Mouse (Mus musculus) myocyte (in vitro differentiated cells): ENCODE data around the gene Mns1. TPM values are rescaled to one million over a fixed set of nuclear protein-coding genes. Genes with fewer than 3 reads are reported as not detected.

ENCODE experiments used
- H3K27me3 ChIP-seq: one replicate; pipeline ENCODE4 v1.6.1; 2011; ENCODE audit not compliant: control insufficient read depth, insufficient read depth, insufficient read length
- H3K36me3 ChIP-seq: one replicate; pipeline ENCODE4 v1.6.1; 2011; ENCODE audit not compliant: control insufficient read depth, insufficient read depth
- H3K4me2 ChIP-seq: one replicate; pipeline ENCODE4 v1.6.1; 2011; ENCODE audit warnings: low read depth, control low read depth
- H3K4me3 ChIP-seq: one replicate; pipeline ENCODE4 v1.5.1; 2011; ENCODE audit warnings: mild to moderate bottlenecking, control low read depth, moderate library complexity
- H3K79me2 ChIP-seq: one replicate; pipeline ENCODE4 v1.6.1; 2011; ENCODE audit not compliant: control insufficient read depth, insufficient read depth
- H3ac ChIP-seq: one replicate; pipeline ENCODE4 v1.6.1; 2011; ENCODE audit not compliant: control insufficient read depth, insufficient read length
- CEBPB ChIP-seq: IDR thresholded peaks from 2 replicates; pipeline ENCODE4 v1.6.1; 2011; ENCODE audit warnings: mild to moderate bottlenecking, moderate library complexity; ENCODE audit not compliant: poor library complexity, insufficient read depth, severe bottlenecking
- E2F4 ChIP-seq: IDR thresholded peaks from one replicate; pipeline ENCODE4 v1.6.1; 2011; ENCODE audit warnings: mild to moderate bottlenecking, control low read depth, moderate library complexity; ENCODE audit not compliant: insufficient read depth
- MAX ChIP-seq: IDR thresholded peaks from one replicate; pipeline ENCODE4 v1.6.1; 2011; ENCODE audit warnings: low read depth, mild to moderate bottlenecking, control low read depth
- MYOD1 ChIP-seq, 3 experiments: IDR thresholded peaks; one replicate each; pipeline ENCODE4 v1.6.1; 2011; ENCODE audit warnings: control low read depth in 2 of 3, low read depth in 2 of 3, mild to moderate bottlenecking in 2 of 3, moderate library complexity in 1 of 3; ENCODE audit not compliant: insufficient read length in 2 of 3, control insufficient read depth in 1 of 3
- MYOG ChIP-seq, 3 experiments: IDR thresholded peaks; one replicate each; pipeline ENCODE4 v1.6.1; 2011; ENCODE audit warnings: control low read depth in 2 of 3, low read depth in 2 of 3, mild to moderate bottlenecking in 2 of 3; ENCODE audit not compliant: insufficient read length in 2 of 3, control insufficient read depth in 1 of 3, insufficient read depth in 1 of 3
- POLR2A ChIP-seq: IDR thresholded peaks from one replicate; pipeline ENCODE4 v1.6.1; 2011; ENCODE audit warnings: low read depth, mild to moderate bottlenecking, control low read depth, moderate library complexity; ENCODE audit not compliant: insufficient read length
- POLR2AphosphoS2 ChIP-seq: IDR thresholded peaks from one replicate; pipeline ENCODE4 v1.6.1; 2011; ENCODE audit warnings: low read depth, control low read depth; ENCODE audit not compliant: insufficient read length
- REST ChIP-seq: IDR thresholded peaks from one replicate; pipeline ENCODE4 v1.6.1; 2011; ENCODE audit warnings: mild to moderate bottlenecking, control low read depth, moderate library complexity; ENCODE audit not compliant: insufficient read depth, insufficient read length
- SRF ChIP-seq: IDR thresholded peaks from one replicate; pipeline ENCODE4 v1.6.1; 2011; ENCODE audit warnings: low read depth; ENCODE audit not compliant: control insufficient read depth, insufficient read length
- TCF12 ChIP-seq: IDR thresholded peaks from one replicate; pipeline ENCODE4 v1.6.1; 2011; ENCODE audit warnings: mild to moderate bottlenecking, control low read depth; ENCODE audit not compliant: poor library complexity, insufficient read depth, severe bottlenecking
- TCF3 ChIP-seq: IDR thresholded peaks from one replicate; pipeline ENCODE4 v1.6.1; 2011; ENCODE audit warnings: low read depth, control low read depth; ENCODE audit not compliant: insufficient read length
- USF1 ChIP-seq: IDR thresholded peaks from one replicate; pipeline ENCODE4 v1.6.1; 2011; ENCODE audit warnings: low read depth, mild to moderate bottlenecking, control low read depth, moderate library complexity
- polyA plus RNA-seq: library from polyadenylated mRNA; unstranded; fragments of >200 nt; fragmentation: generic; extraction: Trizol; gene quantifications from one replicate; pipeline ENCODE4 v1.2.1, GENCODE M21; 2012; ENCODE audit warnings: missing spikeins

The Mns1 gene
- polyA plus RNA-seq, 1 experiment: 0.62 TPM

- Histone ChIP-seq H3K79me2 (no peaks in the 10 kb centered on the region), H3K36me3 (no peaks in the 10 kb centered on the region)
These were observed 30.0 kb downstream of the Mns1 start for GRCm38 (mm10) chr9:72467551-72468407.

GRCm38 (mm10) chr9:72468616-72469015 is 30.8 kb downstream of the Mns1 start:
- no peak overlapping the region for H3K4me2 ChIP-seq
- TF ChIP-seq CEBPB: no peak
- no peak for TF ChIP-seq POLR2A
- no peak for TF ChIP-seq MAX
- TF ChIP-seq MYOD1 (IDR thresholded peaks at IDR 0.05; ENCODE audit: control insufficient read depth in 1 of 3, insufficient read length in 2 of 3, low read depth in 2 of 3): no peak
- TF ChIP-seq POLR2AphosphoS2: no peak
- TF ChIP-seq TCF3: no peak
- TF ChIP-seq E2F4: no peak
- TF ChIP-seq MYOG (IDR thresholded peaks at IDR 0.05; ENCODE audit: control insufficient read depth in 1 of 3, insufficient read depth in 1 of 3, insufficient read length in 2 of 3, low read depth in 2 of 3): no peak
- no peak for TF ChIP-seq TCF12
- TF ChIP-seq REST: no peak
- TF ChIP-seq USF1: no peak
- H3K79me2 ChIP-seq: no peaks in the 10 kb centered on the region
- H3K36me3 ChIP-seq: no peaks in the 10 kb centered on the region
- no peaks in the 10 kb centered on the region for H3K27me3 ChIP-seq
- H3K4me3 ChIP-seq: no peak overlapping the region
- no peak overlapping the region for H3ac ChIP-seq

More at GRCm38 (mm10) chr9:72467551-72468407, 30.0 kb downstream of the Mns1 start:
- Histone ChIP-seq H3K4me2 (no peak overlapping the region), H3ac (no peak overlapping the region), H3K4me3 (no peak overlapping the region), H3K27me3 (no peaks in the 10 kb centered on the region)
- TF ChIP-seq POLR2AphosphoS2: no peak
- TF ChIP-seq POLR2A: no peak
- no peak for TF ChIP-seq E2F4
- no peak for TF ChIP-seq MYOG (IDR thresholded peaks at IDR 0.05; ENCODE audit: control insufficient read depth in 1 of 3, insufficient read depth in 1 of 3, insufficient read length in 2 of 3, low read depth in 2 of 3)
- no peak for TF ChIP-seq TCF12
- no peak for TF ChIP-seq USF1
- no peak for TF ChIP-seq CEBPB
- TF ChIP-seq TCF3: no peak
- no peak for TF ChIP-seq REST
- no peak for TF ChIP-seq SRF
- TF ChIP-seq MAX: no peak
- no peak for TF ChIP-seq MYOD1 (IDR thresholded peaks at IDR 0.05; ENCODE audit: control insufficient read depth in 1 of 3, insufficient read length in 2 of 3, low read depth in 2 of 3)

DNA sequence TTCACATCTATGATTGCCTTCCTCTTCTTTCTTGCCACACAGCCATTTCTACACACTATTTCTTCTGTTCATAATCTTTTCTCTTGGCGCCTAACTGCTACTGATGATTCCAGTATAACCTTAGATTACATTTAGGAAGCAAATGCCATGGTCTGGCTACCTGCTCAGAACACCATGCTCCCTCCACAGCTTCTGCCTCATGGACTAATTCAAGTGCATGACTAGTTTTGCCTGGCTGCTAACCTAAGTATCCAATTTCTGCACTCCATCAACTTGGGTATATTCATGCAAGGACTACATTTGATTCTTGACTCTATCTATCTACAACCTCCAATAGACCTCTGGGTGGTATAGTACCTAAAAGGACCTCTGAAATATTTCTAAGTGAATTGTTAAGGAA is 32.0 kb downstream of the Mns1 start:
- no peak overlapping the region for H3ac ChIP-seq
- H3K27me3 ChIP-seq: no peaks in the 10 kb centered on the region
- no peaks in the 10 kb centered on the region for H3K79me2 ChIP-seq
- H3K36me3 ChIP-seq: no peaks in the 10 kb centered on the region
- no peak overlapping the region for H3K4me3 ChIP-seq
- TF ChIP-seq USF1 (no peak), TCF3 (no peak), SRF (no peak), POLR2AphosphoS2 (no peak), E2F4 (no peak), POLR2A (no peak), MAX (no peak), TCF12 (no peak), MYOD1 (IDR thresholded peaks at IDR 0.05; ENCODE audit: control insufficient read depth in 1 of 3, insufficient read length in 2 of 3, low read depth in 2 of 3) (no peak), CEBPB (no peak), MYOG (IDR thresholded peaks at IDR 0.05; ENCODE audit: control insufficient read depth in 1 of 3, insufficient read depth in 1 of 3, insufficient read length in 2 of 3, low read depth in 2 of 3) (no peak), REST (no peak)
- no peak overlapping the region for H3K4me2 ChIP-seq

- no peaks in the 10 kb centered on the region for H3K36me3 ChIP-seq
- no peak overlapping the region for H3ac ChIP-seq
- H3K79me2 ChIP-seq: no peaks in the 10 kb centered on the region
- H3K4me2 ChIP-seq: no peak overlapping the region
- no peak for TF ChIP-seq E2F4
- TF ChIP-seq MYOD1 (IDR thresholded peaks at IDR 0.05; ENCODE audit: control insufficient read depth in 1 of 3, insufficient read length in 2 of 3, low read depth in 2 of 3): no peak
- TF ChIP-seq MYOG (IDR thresholded peaks at IDR 0.05; ENCODE audit: control insufficient read depth in 1 of 3, insufficient read depth in 1 of 3, insufficient read length in 2 of 3, low read depth in 2 of 3): no peak
- no peak for TF ChIP-seq TCF3
- TF ChIP-seq MAX: no peak
- TF ChIP-seq TCF12: no peak
- TF ChIP-seq POLR2A: no peak
- TF ChIP-seq POLR2AphosphoS2: no peak
- TF ChIP-seq REST: no peak
- no peak for TF ChIP-seq CEBPB
- no peak for TF ChIP-seq SRF
- TF ChIP-seq USF1: no peak
- H3K4me3 ChIP-seq: no peak overlapping the region
- no peaks in the 10 kb centered on the region for H3K27me3 ChIP-seq
These were observed 37.7 kb downstream of the Mns1 start for GRCm38 (mm10) chr9:72475511-72475910.
